Mouse (Mus musculus): ENCODE measurements at regions not wholly inside any gene's neighbourhood (a gene's known extent, or its start where the extent isn't known, plus 50 kb on each side); places are given as distances from the start of the nearest gene placed in this dataset.

DNA sequence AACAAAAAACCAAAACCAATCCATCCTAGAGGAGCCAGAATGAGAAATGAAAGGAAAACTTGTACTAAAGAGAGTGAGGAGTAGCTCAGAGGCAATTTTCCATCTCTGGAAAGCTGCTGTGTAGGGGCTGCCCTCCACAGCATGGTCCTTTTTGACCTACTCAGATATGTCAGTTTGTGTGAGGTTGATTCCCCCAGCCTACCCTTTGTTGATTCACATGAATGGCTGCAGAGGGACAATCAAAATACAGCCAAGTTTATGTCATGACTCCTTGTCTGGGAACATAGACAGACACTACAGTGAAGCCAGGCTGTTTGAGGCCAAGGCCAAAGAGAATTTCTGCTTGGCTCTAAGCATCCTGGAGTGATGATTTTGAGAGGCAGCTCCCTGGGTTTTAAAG lies 387.4 kb upstream of the Cdh6 start:
- TF ChIP-seq CTCF (IDR thresholded peaks at IDR 0.05) (no peak), EP300 (IDR thresholded peaks at IDR 0.05; ENCODE audit: insufficient read depth, low read depth, low read length) (no peak), POLR2A (IDR thresholded peaks at IDR 0.05; ENCODE audit: insufficient read depth, low read depth, low read length) (no peak)
